Mouse (Mus musculus): ENCODE results near the gene Zfp580. TPM values are rescaled to one million over a fixed set of nuclear protein-coding genes. Genes with fewer than 3 reads are reported as not detected.
A peak's percentile ranks its signal among the peaks of the same experiment; 100 is the strongest.

Zfp580 gene
- polyA plus RNA-seq, 2 experiments: 1.4 to 1.6 TPM

DNA sequence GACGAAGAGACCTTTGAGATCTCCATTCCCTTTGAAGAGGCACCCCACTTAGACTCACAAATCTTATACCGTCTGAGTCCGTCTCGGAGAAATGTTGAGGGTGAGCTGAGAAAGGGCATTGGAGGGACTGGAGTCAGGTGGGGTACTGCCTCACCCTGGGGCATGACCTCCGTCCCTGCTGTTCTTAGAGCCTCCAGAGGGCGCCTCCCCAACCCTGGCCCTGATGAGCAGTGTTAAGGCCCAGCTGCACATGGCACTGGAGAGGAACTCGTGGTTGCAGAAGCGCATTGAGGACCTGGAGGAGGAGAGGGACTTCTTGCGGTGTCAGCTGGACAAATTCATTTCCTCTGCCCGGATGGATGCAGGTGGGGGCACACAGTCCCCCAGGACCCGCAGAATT is 6.5 kb downstream of the Zfp580 start:
- WGBS (ENCODE audit: insufficient replicate concordance): 19% methylated on average over 11 of the region's 11 CpGs
- no peak for ATAC-seq (ENCODE audit: insufficient read depth)
- H3K36me3 ChIP-seq (replicated peaks; ENCODE audit: control insufficient read depth, insufficient read depth, low read depth): no peaks in the 10 kb centered on the region
- no peak overlapping the region for H3K9ac ChIP-seq (replicated peaks)
- H3K27me3 ChIP-seq (ENCODE audit: control insufficient read depth, insufficient read depth, low read length): peaks cover 60% of the 10 kb centered on the region
- no peaks in the 10 kb centered on the region for H3K9me3 ChIP-seq (ENCODE audit: control insufficient read depth, low read length)
- peaks cover 0 to 2% of the 10 kb centered on the region in 2 experiments; a peak in 2 of 4 replicates for H3K4me1 ChIP-seq (replicated peaks; ENCODE audit: control insufficient read depth in 2 of 2, insufficient read depth in 2 of 2, low read length in 1 of 2)
- TF ChIP-seq CTCF (IDR thresholded peaks at IDR 0.05; ENCODE audit: low read depth) (peak; percentile 66), EP300 (IDR thresholded peaks at IDR 0.05; ENCODE audit: low read depth) (no peak)
- no peak overlapping the region for H3K4me3 ChIP-seq (ENCODE audit: insufficient read depth in 1 of 2, low read depth in 2 of 2, low read length in 2 of 2)
- no peak for DNase-seq (ENCODE audit: low read depth in 3 of 3, low spot score in 3 of 3)
- H3K27ac ChIP-seq: no peak overlapping the region
- H3K4me2 ChIP-seq (ENCODE audit: low read depth): no peak overlapping the region

DNA sequence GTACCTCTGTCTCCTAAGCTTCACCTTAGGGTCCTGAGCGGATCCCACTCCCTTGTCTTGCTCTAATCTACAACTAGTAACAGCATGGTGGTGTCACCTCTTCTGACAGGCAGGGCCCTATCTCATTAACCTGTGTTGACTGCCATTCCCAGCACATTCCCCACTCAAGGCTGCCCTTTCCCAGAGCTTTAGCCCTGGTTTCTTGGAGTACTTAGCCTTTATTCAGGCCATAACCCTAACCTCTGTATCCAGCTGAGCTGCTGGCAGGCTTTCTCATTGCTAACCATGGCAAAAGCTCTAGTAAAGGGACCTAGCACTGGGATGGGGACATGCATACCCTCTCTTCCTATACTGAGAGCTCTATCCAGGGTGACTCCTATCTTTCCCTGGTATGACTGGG is 7.3 kb downstream of the Zfp580 start:
- 67% methylated on average over 1 of the region's 1 CpGs for WGBS (ENCODE audit: insufficient replicate concordance)
- H3K27me3 ChIP-seq (ENCODE audit: control insufficient read depth, insufficient read depth, low read length): peaks cover 52% of the 10 kb centered on the region

GRCm38 (mm10) chr7:5059421-5059820 is 8.1 kb downstream of the Zfp580 start:
- H3K4me3 ChIP-seq (ENCODE audit: insufficient read depth in 1 of 2, low read depth in 2 of 2, low read length in 2 of 2): no peak overlapping the region
- WGBS (ENCODE audit: insufficient replicate concordance): 76% methylated on average over 12 of the region's 12 CpGs
- no peaks in the 10 kb centered on the region; the same call in 1 of the 2 replicates for H3K36me3 ChIP-seq (replicated peaks; ENCODE audit: control insufficient read depth, insufficient read depth, low read depth)
- no peak overlapping the region for H3K9ac ChIP-seq (replicated peaks)
- no peak for TF ChIP-seq CTCF (IDR thresholded peaks at IDR 0.05; ENCODE audit: low read depth)
- TF ChIP-seq EP300 (IDR thresholded peaks at IDR 0.05; ENCODE audit: low read depth): no peak
- ATAC-seq (ENCODE audit: insufficient read depth) (no peak), DNase-seq (ENCODE audit: low read depth in 3 of 3, low spot score in 3 of 3) (no peak)
- peaks cover 44% of the 10 kb centered on the region for H3K27me3 ChIP-seq (ENCODE audit: control insufficient read depth, insufficient read depth, low read length)
- H3K27ac ChIP-seq: no peak overlapping the region
- H3K4me1 ChIP-seq (replicated peaks; ENCODE audit: control insufficient read depth in 2 of 2, insufficient read depth in 2 of 2, low read length in 1 of 2): peaks cover 5 to 14% of the 10 kb centered on the region in 2 experiments
- peak overlapping the region; percentile 100; the same call in 1 of the 2 replicates for H3K4me2 ChIP-seq (ENCODE audit: low read depth)
- H3K9me3 ChIP-seq (ENCODE audit: control insufficient read depth, low read length): no peaks in the 10 kb centered on the region

More for the DNA sequence above, 7.3 kb downstream of the Zfp580 start:
- DNase-seq (ENCODE audit: low read depth in 3 of 3, low spot score in 3 of 3): no peak
- Histone ChIP-seq H3K27ac (no peak overlapping the region), H3K4me2 (ENCODE audit: low read depth) (no peak overlapping the region), H3K4me3 (ENCODE audit: insufficient read depth in 1 of 2, low read depth in 2 of 2, low read length in 2 of 2) (no peak overlapping the region), H3K9ac (replicated peaks) (no peak overlapping the region), H3K9me3 (ENCODE audit: control insufficient read depth, low read length) (no peaks in the 10 kb centered on the region), H3K4me1 (replicated peaks; ENCODE audit: control insufficient read depth in 2 of 2, insufficient read depth in 2 of 2, low read length in 1 of 2) (peaks cover 0 to 7% of the 10 kb centered on the region in 2 experiments; a peak in 3 of 4 replicates), H3K36me3 (replicated peaks; ENCODE audit: control insufficient read depth, insufficient read depth, low read depth) (no peaks in the 10 kb centered on the region; the same call in 1 of the 2 replicates)
- no peak for TF ChIP-seq CTCF (IDR thresholded peaks at IDR 0.05; ENCODE audit: low read depth)
- no peak for TF ChIP-seq EP300 (IDR thresholded peaks at IDR 0.05; ENCODE audit: low read depth)
- ATAC-seq (ENCODE audit: insufficient read depth): no peak

DNA sequence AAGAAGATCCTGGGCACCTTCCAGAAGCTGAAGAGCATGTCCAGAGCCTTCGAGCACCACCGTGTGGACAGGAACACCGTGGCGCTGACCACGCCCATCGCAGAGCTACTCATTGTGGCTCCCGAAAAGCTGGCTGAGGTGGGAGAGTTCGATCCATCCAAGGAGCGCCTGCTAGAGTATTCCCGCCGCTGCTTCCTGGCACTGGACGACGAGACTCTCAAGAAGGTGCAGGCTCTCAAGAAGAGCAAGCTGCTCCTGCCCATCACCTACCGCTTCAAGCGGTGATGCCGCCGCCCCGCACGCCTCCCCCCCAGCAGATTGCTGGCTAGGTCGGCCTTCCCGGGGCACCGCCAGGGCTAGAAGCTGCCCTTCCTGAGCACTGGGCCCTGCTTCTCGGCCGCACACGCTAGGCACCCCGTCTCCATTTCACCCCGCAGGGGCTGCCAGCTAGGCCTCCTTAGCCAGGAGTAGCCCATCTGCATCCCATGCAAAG is 8.9 kb downstream of the Zfp580 start:
- no peaks in the 10 kb centered on the region; the same call in 1 of the 2 replicates for H3K36me3 ChIP-seq (replicated peaks; ENCODE audit: control insufficient read depth, insufficient read depth, low read depth)
- DNase-seq (ENCODE audit: low read depth in 3 of 3, low spot score in 3 of 3) (peak; percentile 65 to 68 (median 68)), ATAC-seq (ENCODE audit: insufficient read depth) (no peak)
- H3K9ac ChIP-seq (replicated peaks): peak overlapping the region; percentile 97
- H3K9me3 ChIP-seq (ENCODE audit: control insufficient read depth, low read length): no peaks in the 10 kb centered on the region
- WGBS (ENCODE audit: insufficient replicate concordance): 3% methylated on average over 27 of the region's 27 CpGs
- peak overlapping the region; percentile 93 for H3K27ac ChIP-seq
- TF ChIP-seq EP300 (IDR thresholded peaks at IDR 0.05; ENCODE audit: low read depth): no peak
- peak; percentile 94 for TF ChIP-seq CTCF (IDR thresholded peaks at IDR 0.05; ENCODE audit: low read depth)
- peaks cover 35% of the 10 kb centered on the region for H3K27me3 ChIP-seq (ENCODE audit: control insufficient read depth, insufficient read depth, low read length)
- peaks cover 9 to 14% of the 10 kb centered on the region in 2 experiments for H3K4me1 ChIP-seq (replicated peaks; ENCODE audit: control insufficient read depth in 2 of 2, insufficient read depth in 2 of 2, low read length in 1 of 2)
- peak overlapping the region; percentile 100 for H3K4me2 ChIP-seq (ENCODE audit: low read depth)
- peak overlapping the region; percentile 96 to 97 for H3K4me3 ChIP-seq (ENCODE audit: insufficient read depth in 1 of 2, low read depth in 2 of 2, low read length in 2 of 2)

DNA sequence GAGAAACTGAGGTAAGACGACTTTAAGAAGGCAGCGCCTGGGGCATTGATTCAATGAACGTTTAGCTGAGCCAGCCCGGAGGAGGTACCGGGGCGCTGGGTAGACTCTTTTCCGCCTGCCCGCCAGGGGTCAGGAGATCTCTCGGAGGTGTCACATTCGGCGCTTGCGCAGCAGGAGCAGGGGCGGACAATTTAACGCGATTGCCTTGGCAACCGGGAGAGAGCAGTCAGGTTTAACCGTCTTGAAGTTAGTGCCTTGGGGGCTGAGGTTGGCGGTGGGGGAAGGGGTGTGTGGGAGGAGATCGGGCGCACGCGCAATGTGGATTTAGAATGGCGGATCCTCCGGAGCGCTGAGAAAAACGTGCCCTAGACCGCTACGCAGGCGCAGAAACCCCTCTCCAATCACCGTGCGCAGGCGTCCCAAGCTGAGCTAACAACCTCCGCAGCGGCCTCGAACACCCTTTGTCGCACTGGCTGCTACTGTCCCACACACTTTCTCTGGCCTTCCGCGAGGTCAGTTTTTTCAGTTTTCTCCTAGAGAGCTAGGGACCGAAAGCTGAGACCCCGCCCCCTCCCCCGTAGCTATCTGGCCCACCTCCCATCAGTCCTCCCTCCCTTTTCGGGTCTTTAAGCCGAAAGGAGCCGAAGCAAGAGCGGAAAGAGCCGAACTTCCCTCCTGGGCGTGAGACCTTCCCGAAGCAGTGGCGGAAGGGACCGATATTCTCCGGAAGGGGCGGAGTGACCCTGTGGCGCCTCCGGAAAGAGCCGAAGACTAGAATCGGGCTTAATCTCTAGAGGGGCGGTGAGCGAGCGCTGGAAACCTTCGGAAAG is 9.8 kb downstream of the Zfp580 start:
- under 1% methylated on average over 60 of the region's 60 CpGs for WGBS (ENCODE audit: insufficient replicate concordance)
- Histone ChIP-seq H3K9me3 (ENCODE audit: control insufficient read depth, low read length) (no peaks in the 10 kb centered on the region), H3K9ac (replicated peaks) (peak overlapping the region; percentile 97), H3K4me1 (replicated peaks; ENCODE audit: control insufficient read depth in 2 of 2, insufficient read depth in 2 of 2, low read length in 1 of 2) (peaks cover 12 to 17% of the 10 kb centered on the region in 2 experiments), H3K4me2 (ENCODE audit: low read depth) (peak overlapping the region; percentile 100), H3K36me3 (replicated peaks; ENCODE audit: control insufficient read depth, insufficient read depth, low read depth) (peaks cover 2% of the 10 kb centered on the region), H3K27ac (peak overlapping the region; percentile 93), H3K27me3 (ENCODE audit: control insufficient read depth, insufficient read depth, low read length) (peaks cover 27% of the 10 kb centered on the region), H3K4me3 (ENCODE audit: insufficient read depth in 1 of 2, low read depth in 2 of 2, low read length in 2 of 2) (peak overlapping the region; percentile 96 to 97)
- ATAC-seq (ENCODE audit: insufficient read depth): peak; percentile 85
- peak; percentile 92 for TF ChIP-seq CTCF (IDR thresholded peaks at IDR 0.05; ENCODE audit: low read depth)
- no peak for TF ChIP-seq EP300 (IDR thresholded peaks at IDR 0.05; ENCODE audit: low read depth)
- peak; percentile 94 to 96 (median 95) for DNase-seq (ENCODE audit: low read depth in 3 of 3, low spot score in 3 of 3)
